Mouse (Mus musculus): ENCODE results near the gene Sphk1.

Sphk1 gene

DNA sequence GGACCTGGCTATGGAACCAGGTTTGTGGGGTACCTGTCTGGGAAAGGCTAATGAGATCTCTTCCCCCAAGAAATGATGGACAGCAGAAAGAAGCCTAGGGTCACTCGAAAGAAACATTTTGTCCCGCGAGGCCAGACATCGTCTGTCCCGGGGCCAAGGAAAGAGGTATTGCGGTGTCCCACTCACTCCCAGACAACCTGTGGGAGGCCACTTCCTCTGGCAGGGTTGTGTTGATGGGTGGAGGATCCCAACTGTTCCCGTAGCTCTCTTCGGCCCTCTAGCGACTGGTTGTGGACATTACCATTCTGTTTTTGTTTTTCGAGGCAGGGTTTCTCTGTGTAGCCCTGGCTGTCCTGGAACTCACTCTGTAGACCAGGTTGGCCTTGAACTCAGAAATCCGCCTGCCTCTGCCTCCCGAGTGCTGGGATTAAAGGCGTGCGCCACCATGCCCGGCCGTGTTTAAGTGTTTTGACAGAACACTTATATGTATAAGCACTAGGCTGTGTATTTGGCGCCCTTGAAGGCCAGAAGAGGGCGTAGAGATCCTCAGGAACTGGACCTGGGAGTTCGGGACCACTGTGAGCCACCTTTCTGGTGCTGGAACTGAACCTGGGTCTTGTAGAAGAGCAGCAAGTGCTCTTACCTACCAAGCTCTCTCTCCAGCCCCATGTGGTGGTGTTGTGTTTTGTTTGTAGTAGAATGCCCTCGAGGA, 3.6 kb downstream of the Sphk1 start:
- peak; percentile 21 to 38 for DNase-seq (ENCODE audit: low read depth in 2 of 2, low spot score in 2 of 2)

DNA sequence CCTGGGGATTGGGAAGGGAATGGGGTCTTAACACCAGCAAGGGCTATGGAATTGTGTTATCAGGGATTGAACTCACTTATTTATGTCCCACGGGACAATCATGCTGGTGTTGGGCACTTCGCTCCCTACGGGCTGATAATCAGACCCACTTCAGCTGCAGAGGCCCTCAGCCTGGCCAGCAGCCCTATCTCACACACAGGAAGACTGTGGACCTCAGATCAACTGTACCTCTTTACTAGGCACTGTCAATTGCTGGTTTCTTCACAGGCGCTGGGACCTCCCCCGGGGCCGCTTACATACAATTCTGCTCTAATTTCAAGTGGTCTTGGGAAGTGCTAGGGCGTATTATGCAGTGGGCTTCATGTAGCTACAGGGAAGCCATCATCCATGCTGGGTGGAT, 6.0 kb downstream of the Sphk1 start:
- no peak for DNase-seq (ENCODE audit: low read depth in 2 of 2, low spot score in 2 of 2)

DNA sequence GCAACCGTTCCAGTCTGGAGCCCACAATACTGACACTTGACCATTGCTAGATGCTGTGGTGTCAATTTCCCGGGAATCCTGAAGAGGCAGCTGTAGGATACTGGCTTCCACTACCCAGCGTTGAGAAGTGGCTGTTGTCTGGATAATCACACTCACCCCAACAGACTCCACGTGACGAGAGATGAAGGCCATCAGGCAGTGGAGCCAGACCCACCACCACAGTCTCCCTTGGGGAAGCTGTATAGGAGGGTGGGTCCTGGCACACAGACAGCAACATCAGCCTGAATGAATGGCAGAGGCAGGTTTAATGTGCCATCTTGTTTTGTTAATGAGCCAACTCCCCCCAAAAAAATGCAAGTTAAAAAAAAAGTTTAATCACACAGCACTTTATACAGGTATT, 6.7 kb downstream of the Sphk1 start:
- DNase-seq (ENCODE audit: low read depth in 2 of 2, low spot score in 2 of 2), result no peak

DNA sequence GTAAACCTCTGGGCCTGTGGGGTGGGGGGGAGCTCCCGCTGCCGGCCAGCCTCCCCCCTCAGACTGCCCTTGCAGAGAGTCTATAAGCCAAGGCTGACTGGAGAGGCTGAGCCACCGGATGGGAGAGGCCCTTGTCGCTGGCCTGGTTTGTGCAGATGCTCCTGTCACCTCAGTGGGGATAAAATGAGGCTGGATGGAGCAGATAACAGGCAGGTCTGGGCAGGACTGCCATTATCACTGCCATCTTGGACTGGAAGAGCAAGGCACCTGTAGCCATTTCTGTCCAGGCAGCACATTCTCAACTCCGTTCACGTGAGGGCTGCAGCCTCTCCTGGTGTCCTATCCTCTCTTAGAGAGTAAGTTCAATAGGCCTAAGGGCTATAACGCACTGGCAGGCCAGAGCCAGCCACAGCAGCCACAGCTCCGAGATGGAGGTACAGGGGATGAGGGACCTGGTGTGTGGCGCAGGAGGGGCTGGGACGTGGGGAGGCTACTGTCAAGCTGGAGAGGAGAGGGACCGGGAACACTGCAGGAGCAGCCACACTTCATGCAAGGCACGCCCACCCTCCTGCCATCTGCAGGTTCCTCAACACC, 7.5 kb downstream of the Sphk1 start:
- DNase-seq (ENCODE audit: low read depth in 2 of 2, low spot score in 2 of 2), result no peak

DNA sequence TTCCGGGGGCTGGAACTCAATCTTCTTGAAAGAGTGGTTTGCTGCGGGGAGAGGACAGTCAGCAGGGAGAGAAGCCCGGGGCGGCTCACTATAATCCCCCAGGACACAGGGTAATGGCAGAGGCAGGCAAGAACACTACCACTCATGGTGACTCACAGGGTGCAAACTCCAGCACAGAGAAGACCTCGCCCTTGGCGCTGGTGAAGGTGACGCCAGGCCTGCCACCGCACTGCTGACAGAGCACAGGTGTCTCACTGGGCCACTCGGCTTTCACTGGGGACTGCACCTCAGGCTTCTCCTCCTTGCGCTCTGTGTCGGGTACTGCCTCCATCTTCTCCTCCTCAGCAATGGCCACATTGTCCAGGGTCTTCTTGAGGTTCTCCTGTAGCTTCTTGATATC, 10.5 kb downstream of the Sphk1 start:
- no peak for DNase-seq (ENCODE audit: low read depth in 2 of 2, low spot score in 2 of 2)

DNA sequence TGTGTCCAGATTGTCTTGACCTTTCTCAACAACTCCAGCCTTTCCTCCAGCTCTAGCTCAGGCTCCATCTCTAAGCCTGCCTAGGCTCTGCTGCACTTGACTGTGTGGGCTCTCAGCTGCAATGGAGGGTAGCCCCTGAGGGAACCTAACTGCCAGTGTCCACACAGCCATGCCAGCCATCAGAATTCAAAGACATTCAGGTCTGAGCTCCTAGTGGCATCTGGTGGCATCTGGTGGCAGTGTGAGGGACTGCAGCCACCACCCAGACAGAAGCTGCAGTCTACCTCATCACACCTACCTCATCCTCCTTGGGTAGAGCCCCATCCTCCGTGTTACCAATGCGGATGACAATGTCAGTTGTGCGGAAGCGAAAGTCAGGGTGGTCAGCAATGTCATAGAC, 12.4 kb downstream of the Sphk1 start:
- no peak for DNase-seq (ENCODE audit: low read depth in 2 of 2, low spot score in 2 of 2)

DNA sequence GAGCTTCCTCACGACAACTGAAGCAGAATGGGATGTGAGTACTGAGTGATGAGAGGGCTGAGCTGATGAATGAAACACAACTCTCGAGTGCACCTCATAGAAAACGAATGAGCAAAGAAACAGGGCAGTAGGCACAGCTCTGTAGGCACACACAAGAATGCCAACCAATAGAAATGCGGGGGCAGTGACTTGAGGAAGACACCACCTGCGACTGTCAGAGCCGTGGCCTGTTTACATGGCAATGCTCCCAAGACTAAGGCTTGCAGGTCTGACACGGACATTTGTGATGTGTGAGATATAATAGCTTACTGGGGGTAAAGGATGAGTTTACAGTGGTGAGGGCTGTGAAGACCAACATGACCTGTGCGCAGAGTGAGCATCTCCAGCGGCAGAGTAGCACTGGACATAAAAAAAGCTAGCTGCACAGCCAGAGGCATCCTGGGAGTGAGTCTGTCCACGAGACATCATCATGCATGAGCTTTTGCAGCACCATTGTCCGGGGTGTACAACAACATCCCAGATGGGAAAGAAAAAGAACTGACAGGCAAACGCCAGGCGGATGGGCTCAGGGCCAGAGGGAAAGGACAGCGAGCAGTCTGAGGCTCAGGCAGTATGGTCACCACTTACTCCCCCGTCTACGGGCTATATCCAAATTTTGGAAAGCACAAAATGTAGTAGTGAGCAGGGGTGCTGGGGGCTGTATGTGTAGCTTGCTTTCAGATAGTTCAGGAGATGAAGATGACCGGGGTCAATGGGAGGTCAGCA, 16.8 kb downstream of the Sphk1 start:
- no peak for DNase-seq (ENCODE audit: low read depth in 2 of 2, low spot score in 2 of 2)

DNA sequence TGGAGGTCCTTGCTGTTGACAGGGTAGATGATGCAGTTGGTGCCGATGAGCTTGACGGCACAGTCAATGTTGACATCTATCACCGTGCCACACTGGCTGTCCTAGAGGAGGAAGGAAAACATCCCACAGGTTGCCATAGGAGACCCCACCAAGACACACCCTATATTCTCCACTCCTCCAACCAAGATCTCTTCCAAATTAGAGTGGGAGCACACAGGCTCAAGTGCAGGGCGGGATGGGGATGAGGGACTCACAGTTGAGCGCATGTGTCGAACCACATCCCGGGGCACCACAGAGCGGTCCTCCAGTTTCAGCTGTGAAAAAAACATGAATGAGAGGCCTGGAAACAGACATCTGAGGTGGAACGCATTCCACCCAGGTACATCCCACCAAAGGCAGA, 18.1 kb downstream of the Sphk1 start:
- DNase-seq (ENCODE audit: low read depth in 2 of 2, low spot score in 2 of 2), result no peak

DNA sequence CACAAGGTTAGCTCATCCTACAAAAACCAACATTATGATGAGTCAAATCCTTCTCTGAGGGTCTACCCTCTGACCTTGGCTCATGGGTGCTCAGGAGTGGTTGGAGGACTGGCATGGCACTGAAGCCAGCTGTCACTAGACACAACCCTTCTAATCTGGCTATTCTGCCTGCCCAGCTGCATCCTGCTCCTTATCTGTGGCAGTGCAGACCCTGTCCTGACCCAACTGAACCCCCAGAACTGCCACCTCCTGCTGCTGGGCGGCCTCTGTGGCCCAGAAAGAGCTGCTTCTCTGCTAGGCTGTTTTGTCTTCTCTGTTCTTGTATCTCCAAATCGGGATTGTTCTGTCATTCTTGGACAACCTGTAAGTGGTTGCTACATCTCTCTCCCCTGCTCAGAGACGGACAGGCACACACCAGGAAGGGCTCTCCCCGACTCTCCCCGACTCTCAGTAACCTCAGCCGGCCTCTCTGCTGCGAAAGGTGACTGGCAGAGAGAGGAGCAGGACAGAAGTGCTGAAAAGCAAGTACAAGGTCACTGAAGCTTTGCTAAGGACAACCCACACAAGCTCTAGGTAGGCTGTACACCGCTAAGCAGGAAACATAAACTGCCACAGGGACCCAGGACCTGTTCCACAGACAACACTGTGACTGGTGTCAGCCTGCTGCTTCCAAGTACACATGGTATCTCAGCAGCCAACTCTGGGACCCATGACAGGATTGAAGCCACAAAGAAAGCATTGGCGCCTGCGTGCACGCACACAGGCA, 18.7 kb downstream of the Sphk1 start:
- no peak for DNase-seq (ENCODE audit: low read depth in 2 of 2, low spot score in 2 of 2)

DNA sequence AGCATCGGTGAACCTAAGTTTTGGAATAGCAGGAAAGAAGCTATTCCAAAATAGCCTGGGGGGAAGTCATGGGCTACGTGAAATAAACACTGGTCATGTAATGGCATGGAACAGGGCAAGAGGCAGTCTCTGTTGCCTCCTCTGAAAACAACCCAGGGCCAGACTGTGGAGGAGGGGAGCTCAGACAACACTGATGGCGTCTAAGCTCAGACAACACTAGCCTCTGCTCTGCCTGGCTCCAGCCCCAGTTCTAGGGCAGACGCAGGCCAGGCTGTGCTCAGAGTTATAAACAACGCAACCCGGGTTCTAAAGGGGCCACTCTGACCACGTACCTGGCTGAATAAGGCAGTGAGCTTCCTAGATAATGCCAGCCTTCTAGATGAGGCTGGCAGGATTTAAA, 20.0 kb downstream of the Sphk1 start:
- DNase-seq (ENCODE audit: low read depth in 2 of 2, low spot score in 2 of 2), result no peak

DNA sequence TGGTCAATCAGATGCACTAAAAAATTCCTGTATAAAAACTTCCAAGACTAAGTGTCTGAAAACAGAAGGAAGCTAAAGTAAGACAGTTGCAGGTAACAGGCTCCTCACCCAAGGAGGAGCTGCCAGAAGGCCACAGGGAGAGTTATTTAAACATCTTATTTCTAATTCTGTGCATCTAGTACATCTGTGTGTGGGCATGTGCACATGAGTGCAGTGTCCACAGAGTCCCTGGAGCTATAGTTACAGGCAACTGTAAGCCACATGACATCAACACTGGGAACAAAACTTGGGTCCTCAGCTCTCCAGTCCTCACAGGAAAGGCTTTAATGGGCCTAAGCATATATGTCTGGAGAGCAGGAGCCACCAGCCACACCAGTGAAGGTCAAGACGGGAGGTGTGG, 21.5 kb downstream of the Sphk1 start:
- DNase-seq (ENCODE audit: low read depth in 2 of 2, low spot score in 2 of 2), result no peak

DNA sequence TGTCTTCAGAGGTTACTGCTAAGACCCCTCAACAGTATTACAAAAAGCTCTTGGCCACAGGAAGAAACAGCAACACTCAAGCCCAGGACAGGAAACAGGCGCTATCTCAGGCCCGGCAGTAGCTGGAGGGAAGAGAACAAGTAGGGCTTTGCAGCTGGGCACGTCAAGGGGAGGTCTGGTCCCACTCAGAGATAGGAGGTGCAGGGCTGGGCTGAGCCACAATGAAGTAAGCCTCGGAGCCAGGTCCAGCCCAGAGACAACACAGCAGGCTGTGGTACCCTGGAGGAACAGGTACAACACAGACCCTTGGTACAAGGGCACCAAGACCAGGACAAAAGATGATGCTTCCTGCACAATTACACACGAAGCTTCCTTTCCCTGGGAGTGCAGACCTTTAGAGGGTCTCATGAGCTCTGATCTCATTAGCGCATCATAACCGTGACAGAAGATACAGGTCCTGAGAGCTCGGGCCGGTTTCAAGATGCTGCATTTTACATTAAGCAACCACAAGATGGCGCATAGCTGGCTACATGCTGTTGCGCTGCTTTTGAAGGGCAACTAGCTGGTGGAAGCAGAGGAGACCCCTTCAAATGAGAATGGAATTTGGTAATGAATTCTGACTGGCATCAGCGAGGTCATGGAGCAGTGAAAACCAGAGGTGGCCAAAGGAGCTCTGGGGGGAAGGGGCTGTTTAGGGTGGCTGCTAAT, 23.6 kb downstream of the Sphk1 start:
- DNase-seq (ENCODE audit: low read depth in 2 of 2, low spot score in 2 of 2), result peak in 1 of 2 experiments; percentile 22

DNA sequence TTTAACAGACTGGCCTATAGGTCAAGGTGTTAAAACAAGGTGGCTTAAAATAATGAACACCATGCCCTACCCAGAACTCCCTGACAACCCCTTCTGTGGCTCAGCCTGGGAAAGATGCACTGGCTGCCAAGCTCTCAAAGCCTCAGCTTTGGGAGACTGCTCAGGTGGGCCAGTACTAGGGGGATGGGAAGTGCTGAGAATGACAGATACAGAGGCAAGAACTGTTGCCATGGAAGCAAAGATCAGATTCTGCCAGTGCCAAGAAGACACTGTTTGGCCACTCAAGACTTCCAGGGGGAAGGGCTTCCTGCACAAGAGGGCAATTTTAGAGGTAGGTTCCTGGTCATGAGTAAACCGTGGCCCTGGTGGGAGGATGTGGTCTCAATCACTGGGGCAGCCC, 24.8 kb downstream of the Sphk1 start:
- no peak for DNase-seq (ENCODE audit: low read depth in 2 of 2, low spot score in 2 of 2)

DNA sequence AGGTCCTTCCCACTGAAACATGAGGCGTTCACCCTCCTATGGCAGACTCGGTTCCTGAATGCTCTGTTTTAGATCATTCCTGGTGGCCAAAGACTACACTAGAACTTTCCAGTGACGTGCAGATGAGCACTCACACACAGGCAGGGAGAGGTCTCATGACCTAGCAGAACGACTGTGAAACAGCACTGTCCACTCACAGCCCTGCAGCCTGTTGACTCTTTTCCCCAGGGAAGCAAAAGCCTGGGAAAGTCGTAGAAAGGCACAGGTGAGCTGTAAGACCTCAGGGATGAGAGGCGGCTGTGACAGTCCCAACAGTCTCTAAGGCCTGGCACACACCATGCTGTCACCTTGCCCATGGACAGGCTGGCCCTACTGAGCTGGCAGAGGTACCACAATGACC, 25.6 kb downstream of the Sphk1 start:
- no peak for DNase-seq (ENCODE audit: low read depth in 2 of 2, low spot score in 2 of 2)

DNA sequence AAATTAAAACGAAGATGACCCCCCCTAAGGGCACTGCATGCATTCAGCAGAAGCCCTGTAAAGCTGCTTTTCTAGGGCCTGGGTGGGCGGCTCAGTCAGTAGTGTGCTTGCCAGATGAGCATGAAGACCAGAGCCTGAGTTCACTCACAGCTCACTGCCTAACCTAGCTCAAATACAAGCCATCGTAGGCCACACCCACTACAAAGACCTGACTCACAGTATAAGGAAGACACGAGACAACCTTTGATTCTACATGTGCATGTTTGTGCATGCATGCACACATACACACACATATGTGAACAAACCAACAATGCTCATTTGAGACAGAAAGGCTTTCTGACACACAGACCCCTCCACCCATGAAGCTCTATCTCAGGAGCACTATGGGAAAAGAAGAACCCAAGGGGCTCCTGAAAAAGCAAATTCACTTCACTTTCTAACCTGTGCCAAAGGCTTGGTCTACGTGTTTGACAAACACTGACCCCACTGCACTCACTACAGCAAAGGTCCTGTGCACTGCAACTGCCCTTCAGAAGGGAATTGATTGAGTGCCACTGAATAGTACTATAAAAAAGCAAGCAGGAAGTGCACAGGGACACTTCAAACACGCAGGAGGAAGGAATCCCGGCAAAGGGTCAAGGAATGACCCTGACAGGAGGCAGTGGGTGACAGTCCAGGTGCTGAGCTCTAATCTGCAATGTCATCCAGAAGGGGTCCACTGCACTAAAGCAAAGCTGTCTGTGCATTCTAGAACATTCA, 34.7 kb downstream of the Sphk1 start:
- DNase-seq (ENCODE audit: low read depth in 2 of 2, low spot score in 2 of 2), result no peak

DNA sequence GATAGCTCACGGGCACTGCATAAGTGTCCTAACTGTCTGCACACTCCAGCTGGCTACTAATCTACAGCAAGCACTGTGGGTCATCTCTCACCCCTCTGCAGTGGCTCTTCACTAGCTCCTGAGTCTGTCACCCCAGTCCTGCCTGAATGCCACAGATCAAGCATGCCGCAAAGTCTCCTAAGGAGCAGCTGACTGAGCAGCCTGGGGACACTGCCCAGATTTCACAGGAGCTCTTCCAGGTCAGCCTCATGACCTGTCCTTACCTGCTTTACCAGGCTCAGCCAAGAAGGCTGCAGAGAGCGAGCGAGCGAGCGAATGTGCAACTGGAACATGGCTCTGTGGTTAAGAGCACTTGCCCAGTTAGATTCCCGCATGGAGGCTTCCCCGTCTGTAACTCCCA, 36.8 kb downstream of the Sphk1 start:
- DNase-seq (ENCODE audit: low read depth in 2 of 2, low spot score in 2 of 2), result no peak

DNA sequence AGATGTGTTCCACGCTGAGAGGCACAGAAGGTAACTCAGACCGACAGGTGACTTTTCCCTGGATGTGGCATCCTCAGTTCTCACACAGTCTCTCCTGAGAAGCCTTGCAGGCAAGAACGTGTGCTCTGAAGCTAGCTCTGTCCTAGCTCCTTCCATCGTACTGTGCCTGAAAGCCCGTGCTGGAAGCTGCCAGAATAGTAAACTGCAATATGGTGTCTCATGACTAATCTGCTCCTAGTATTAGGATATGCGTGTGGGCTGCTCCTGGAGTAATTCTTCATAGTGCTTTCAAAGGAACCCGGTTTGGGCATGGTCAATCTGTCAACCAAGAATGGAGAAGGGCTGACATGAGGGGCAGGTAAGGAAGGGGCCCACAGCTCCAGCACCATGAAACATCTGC, 40.1 kb downstream of the Sphk1 start:
- no peak for DNase-seq (ENCODE audit: low read depth in 2 of 2, low spot score in 2 of 2)

DNA sequence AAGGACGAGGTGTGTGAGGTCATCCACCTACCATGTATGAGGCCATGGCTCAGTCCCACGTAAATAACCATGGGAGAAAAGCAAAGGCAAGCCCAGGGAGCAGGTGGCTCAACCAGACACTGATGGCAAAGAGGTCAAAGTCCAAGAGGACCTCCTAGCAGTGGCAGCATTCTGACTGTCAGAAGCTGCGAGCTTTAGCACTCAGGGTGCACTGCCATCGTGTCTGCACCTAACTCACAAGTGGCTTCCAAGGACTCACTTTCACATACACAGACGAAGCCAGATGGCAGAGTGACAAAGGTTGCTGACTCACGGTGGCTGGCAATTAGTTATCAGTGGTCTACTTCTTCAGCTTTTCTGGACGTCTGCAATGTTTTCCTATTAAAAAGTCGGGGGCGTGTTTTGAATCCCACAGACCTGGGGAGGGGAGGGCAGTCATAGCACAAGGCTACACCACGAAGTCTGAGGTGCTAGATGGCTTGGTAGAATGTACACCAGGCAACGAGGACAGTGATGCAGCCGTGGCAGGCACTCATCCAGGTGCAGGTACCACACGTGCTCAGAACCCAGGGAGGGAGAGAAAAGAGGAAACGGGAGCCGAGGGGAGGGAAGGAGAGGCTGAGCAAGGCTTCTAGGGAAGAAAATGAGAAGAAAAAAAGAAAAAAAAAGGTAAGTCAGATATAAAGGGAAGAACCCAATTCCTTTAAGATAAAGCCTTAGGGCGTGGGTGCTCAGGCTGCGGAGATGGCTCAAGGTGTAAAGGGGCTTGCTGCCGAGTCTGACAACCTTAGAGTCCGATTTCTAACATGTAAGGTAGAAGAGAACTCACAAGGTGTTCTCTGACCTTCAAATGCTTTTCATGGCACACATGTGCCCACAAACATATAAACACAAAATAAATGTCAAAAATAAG, 41.3 kb downstream of the Sphk1 start:
- DNase-seq (ENCODE audit: low read depth in 2 of 2, low spot score in 2 of 2), result no peak

DNA sequence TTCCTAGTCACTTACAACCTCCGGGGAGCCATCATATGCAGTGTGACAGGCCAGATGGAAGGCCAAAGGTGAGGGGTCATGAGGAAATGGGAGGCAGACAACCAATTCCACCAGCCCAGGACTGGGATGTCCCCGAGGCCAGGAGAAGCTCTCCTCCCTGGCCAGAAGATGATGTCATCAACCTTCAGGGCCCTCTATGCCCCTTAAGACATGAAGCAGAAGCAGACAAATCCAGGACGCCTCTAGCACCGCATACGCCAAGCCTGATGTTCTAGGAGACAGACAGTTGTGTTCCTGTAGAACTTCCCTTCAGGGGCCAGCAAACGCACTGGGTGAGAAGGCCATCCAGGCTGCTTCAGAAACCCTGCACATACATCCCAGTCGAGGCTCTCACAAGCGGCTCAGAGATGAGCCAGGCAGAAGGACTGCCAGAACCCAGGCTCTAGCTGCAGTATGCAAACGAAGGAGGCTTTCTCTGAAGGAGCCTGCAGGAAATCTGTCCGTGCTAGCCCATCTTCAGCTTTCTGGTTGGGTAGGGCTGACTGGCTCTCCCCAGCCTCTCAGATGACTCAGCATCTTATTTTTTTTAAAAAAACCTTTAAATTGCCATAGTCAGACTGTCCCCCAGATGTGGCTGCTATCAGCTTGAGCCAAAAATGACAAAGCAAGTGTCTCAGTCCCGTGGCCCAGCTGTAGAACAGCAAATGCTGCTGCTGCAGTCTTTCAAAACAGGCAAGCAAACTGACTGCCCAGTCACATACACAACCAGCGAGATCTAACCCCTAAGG, 42.2 kb downstream of the Sphk1 start:
- DNase-seq (ENCODE audit: low read depth in 2 of 2, low spot score in 2 of 2), result no peak

Measured in CD8-positive naive resting alpha-beta T cell, adult 2 months (primary cell).